Mouse (Mus musculus): Measurements from ENCODE around the gene Ttyh2.
"Not testable (repeated sequence)": the region's sequence is repeated elsewhere in the genome, so short reads cannot be mapped to it uniquely, and the experiment has no call there.

The Ttyh2 gene

GRCm38 (mm10) chr11:114662161-114662560 lies 13.1 kb upstream of the Ttyh2 start:
- no peak for DNase-seq (ENCODE audit: low spot score)

GRCm38 (mm10) chr11:114662746-114663362 lies 12.4 kb upstream of the Ttyh2 start:
- DNase-seq (ENCODE audit: low spot score) = peak; percentile 72

- no peak for DNase-seq (ENCODE audit: low spot score)
Observed at GRCm38 (mm10) chr11:114664164-114664563, 11.1 kb upstream of the Ttyh2 start.

GRCm38 (mm10) chr11:114665463-114665862 lies 9.8 kb upstream of the Ttyh2 start:
- no peak for DNase-seq (ENCODE audit: low spot score)

- no peak for DNase-seq (ENCODE audit: low spot score)
Observed at GRCm38 (mm10) chr11:114666786-114667185, 8.4 kb upstream of the Ttyh2 start.

- DNase-seq (ENCODE audit: low spot score) = no peak
Observed at GRCm38 (mm10) chr11:114667236-114667931, 7.8 kb upstream of the Ttyh2 start.

GRCm38 (mm10) chr11:114667932-114668285 lies 7.3 kb upstream of the Ttyh2 start:
- peak; percentile 57 for DNase-seq (ENCODE audit: low spot score)

GRCm38 (mm10) chr11:114668301-114668710 lies 6.9 kb upstream of the Ttyh2 start, which contains the start of gene Rpl38:
TSS of gene Rpl38 (plus strand) at chr11:114668524.
- DNase-seq (ENCODE audit: low spot score) = peak; percentile 98

- DNase-seq (ENCODE audit: low spot score) = peak; percentile 88
Observed at GRCm38 (mm10) chr11:114668741-114669623, 6.2 kb upstream of the Ttyh2 start.

- no peak for DNase-seq (ENCODE audit: low spot score)
Observed at GRCm38 (mm10) chr11:114669651-114670168, 5.5 kb upstream of the Ttyh2 start.

GRCm38 (mm10) chr11:114671147-114671546 lies 4.1 kb upstream of the Ttyh2 start:
- no peak for DNase-seq (ENCODE audit: low spot score)

- peak; percentile 80 for DNase-seq (ENCODE audit: low spot score)
Observed at GRCm38 (mm10) chr11:114672794-114673718, 2.2 kb upstream of the Ttyh2 start.

- no peak for DNase-seq (ENCODE audit: low spot score)
Observed at GRCm38 (mm10) chr11:114673719-114674050, 1.5 kb upstream of the Ttyh2 start.

GRCm38 (mm10) chr11:114674180-114674579 lies 1.1 kb upstream of the Ttyh2 start:
- DNase-seq (ENCODE audit: low spot score) = no peak

GRCm38 (mm10) chr11:114674796-114675195 lies 435 bp upstream of the Ttyh2 start:
- not testable (repeated sequence) for DNase-seq (ENCODE audit: low spot score)

GRCm38 (mm10) chr11:114675826-114676401 lies 683 bp downstream of the Ttyh2 start:
- no peak for DNase-seq (ENCODE audit: low spot score)

GRCm38 (mm10) chr11:114676431-114676830 lies 1.2 kb downstream of the Ttyh2 start:
- no peak for DNase-seq (ENCODE audit: low spot score)

GRCm38 (mm10) chr11:114676896-114677530 lies 1.8 kb downstream of the Ttyh2 start:
- no peak for DNase-seq (ENCODE audit: low spot score)

- no peak for DNase-seq (ENCODE audit: low spot score)
Observed at GRCm38 (mm10) chr11:114679582-114679981, 4.4 kb downstream of the Ttyh2 start.

- DNase-seq (ENCODE audit: low spot score) = no peak
Observed at GRCm38 (mm10) chr11:114680291-114680690, 5.1 kb downstream of the Ttyh2 start.

GRCm38 (mm10) chr11:114681054-114681453 lies 5.8 kb downstream of the Ttyh2 start:
- no peak for DNase-seq (ENCODE audit: low spot score)

All from retina, embryonic 14.5 days (tissue).